Mouse (Mus musculus): ENCODE measurements around the gene Olfr641.

The Olfr641 gene

DNA sequence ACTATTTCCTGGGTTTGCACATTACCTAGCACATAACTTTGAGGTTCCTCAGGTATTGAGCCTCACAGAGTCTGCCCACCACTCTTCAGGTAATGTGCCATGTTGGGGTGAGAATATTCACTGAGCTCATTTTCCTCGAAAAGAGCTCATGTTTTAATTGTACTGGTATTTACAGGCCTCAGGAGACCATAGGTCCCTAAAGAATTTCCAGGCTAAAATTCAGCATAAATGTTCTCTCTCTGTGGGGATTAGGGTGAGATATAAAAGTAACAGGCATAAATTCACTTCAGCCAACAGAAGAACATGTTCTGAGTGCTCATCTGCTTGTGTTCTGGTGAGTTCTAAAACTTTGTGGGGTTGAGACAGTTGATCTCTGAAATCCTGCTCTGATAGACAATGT, at the start of gene Olfr641:
Gene Olfr641 (plus strand): TSS at position 301 of the 400 bp plus-strand sequence.
- DNase-seq, result no peak

DNA sequence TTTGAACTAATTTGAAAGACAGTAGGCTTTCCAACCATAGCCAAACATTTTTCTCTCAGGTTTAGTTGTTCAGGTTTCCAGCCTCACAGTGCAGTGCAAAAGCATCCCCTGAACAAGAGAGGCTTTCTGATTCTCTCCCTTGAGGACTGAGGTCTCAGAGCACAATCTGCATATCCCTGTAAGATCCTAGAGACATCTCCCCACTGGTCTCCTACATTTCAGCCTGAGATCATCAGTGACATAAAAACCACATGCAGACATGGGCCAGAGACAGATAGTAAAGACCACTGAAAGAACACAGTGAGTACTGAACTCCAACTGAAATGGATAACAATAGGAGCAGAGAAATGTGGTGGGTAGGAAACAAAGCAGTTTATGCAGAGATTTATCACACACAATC, 36.8 kb upstream of the Olfr641 start, which contains the start of gene Olfr638:
Gene Olfr638 (plus strand): TSS at position 301 of the 400 bp plus-strand sequence.
- DNase-seq, result no peak

DNA sequence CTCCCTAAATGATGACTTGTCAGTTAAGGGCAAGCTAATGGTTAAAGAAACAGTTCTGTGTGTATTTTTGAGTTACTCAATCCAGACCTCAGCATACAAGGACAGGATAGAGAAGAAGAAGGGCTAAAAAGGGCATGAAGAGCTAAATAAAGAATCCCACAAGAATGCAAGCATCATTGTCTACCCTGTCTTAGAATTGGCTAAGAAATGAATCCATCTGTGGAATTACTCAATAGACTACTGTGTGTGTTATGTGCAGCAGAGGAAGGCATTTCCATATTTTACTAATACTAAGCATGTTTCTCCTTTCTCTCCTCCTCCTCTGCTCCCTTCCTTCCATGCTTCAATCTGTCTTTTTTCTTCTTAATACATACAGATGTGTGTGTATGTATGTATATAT, 36.1 kb upstream of the Olfr641 start:
- no peak for DNase-seq

DNA sequence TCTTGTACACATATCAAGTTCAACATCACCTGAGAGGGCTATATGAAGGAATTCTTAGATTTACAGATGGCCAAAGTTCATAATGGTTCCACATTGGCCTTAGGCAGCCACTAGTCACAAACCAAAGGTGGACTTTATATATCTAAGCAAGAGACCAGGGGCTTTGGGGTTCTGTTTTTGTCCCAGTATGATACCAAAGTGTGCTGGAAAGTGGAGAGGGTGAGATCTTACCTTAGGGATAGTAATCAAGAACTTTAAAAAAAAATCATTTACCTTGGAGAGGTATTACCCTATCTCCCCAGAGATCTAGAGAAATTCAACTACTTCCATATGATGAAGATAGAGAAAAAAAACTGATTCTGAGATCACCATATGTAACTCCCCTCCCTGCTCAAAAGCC, 18.0 kb upstream of the Olfr641 start, which contains the start of gene Olfr639:
Gene Olfr639 (minus strand): TSS at position 101 of the 400 bp plus-strand sequence.
- no peak for DNase-seq

DNA sequence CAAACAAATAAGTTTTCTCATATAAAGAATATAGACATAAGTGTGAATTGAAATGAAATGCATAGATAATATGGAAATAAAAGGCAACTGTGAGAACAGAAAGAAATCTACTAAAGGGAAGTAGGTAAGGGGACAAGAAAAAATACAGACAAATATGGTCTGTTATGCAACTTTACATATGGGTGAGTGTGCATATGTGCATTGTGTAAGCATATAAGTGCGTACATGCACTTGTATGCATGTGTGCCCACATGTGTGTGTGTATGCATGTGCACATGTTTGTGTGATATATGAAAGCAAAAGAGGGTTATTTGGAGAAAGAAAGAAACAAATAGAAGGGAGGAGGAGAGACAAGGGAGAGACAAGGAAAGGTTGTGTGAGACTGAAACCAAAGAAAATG, 16.3 kb upstream of the Olfr641 start:
- DNase-seq, result no peak

DNA sequence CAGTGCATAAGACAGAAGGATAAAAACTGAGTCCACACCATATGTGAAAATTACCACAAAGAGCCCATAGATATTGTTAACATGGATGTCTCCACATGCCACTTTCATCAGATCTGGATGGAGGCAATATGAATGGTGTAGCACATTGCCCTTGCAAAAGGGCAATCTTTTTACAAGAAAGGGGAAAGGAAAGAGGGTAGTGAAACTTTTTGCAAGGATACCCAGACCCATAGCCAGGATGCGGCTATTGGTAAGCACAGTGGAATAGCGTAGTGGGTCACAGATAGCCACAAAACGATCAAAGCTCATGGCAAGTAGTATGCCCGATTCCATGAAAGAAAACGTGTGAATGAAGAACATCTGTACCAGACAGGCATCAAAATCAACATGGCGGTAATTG, 13.6 kb upstream of the Olfr641 start:
- DNase-seq, result no peak

DNA sequence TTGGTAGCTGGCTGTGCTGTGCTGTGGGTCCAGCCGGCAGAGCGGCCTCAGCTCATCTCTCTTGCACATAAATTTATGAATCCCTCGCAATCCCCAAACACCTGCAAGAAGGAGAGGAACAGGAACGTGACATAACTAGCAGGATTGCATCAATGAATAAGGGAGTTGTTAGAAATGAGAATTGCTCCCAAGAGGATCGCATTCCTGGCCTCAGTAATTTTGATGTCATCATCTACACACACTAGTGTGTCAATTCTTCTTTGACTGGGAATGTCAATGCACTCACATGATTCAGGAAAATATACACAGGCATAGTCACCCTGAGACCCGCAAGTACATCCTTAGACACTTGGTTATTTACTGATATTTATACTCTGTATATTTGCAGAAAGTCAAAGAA, 9.8 kb upstream of the Olfr641 start, which contains the start of gene Olfr640:
Gene Olfr640 (minus strand): TSS at position 101 of the 400 bp plus-strand sequence.
- no peak for DNase-seq

DNA sequence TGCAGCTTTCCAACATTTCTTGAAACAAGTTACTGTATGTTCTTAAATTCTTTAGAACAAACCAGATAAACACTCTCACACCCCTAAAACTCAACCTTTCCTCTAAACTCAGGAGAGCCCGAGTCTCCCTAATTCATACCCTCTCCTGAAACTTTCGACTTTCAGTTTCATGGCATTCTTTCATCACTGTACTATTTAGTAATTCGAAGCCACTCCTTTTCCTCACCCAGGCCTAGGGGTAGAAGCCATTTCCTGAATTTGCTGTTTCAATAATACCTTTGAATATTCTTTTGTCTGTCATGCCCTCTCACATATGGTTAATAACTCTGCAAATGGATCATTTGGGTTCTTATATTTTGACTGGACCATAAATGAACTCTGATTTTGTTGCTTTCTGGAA, 8.3 kb upstream of the Olfr641 start:
- DNase-seq, result no peak

DNA sequence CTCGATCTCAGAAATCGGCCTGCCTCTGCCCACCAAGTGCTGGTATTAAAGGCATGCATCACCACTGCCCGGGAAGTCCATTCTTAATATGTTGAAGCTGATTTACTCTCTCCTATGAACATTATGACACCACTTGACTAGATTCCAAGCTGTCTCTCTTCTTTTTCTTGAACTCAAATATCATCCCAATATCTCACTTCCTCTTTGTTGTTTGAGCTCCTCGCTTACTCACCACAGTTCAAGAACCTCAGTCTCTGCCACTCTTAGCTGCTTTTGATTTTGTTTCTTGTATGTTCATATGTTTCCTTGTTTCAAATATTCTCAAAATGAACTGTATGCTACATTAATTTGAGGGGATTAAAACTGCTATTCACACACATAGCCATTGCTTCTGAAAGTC, 15.5 kb downstream of the Olfr641 start:
- DNase-seq, result no peak

DNA sequence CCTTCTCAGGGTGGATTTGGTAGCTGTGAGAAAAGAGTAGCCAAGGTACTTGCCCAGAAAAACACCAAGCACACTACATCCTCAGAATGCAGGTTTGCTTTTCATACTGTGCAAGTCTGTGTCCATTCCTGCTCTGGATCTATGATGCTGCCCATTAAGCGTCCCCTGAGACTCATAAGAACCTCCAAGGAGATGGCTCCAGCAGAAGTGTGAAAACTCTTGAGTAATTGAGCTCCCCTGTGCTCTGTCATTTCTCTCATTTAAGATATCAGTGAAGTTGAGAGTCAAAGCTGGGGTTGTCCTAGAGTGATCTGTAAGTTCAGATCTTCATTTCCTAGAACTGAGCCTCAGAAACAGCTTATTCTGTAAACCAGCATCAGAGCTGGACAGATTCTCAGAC, 17.3 kb downstream of the Olfr641 start, which contains the start of gene Olfr642:
Gene Olfr642 (minus strand): TSS at position 101 of the 400 bp plus-strand sequence.
- no peak for DNase-seq

DNA sequence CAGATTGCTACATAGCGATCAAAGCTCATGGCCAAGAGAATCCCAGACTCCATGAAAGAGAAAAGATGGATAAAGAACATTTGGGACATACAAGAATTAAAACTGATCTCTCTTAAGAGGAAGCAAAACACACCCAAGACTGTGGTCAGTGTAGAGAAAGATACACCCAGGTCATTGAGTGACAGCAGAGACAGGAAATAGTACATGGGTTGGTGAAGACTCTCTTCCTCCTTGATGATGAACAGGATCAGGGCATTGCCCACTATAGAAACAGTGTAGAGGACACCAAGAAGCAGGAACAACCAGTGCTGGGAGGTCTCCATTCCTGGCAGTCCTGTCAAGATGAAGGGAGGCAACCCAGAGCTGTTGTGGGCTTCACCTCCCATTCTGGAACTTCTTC, 24.0 kb downstream of the Olfr641 start:
- DNase-seq, result no peak

DNA sequence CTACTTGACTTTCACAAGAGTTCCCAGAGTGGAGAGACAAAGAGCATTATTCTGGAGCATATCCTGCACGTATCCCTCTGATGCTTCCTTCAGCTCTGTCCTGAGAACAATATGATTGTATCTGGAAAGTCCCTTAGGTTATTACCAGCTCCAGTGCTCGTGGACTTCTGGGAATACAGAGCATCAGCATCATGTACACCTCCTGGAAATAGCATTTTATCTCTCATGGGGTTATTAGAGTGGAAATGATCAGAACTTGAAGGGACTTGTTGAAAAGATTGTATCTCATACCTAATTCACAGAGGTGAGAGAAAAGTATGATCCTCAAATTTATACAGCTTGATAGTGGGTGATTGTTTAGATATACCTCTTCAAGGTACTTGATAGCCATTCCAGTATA, 26.1 kb downstream of the Olfr641 start, which contains the start of gene 4930516K23Rik:
Gene 4930516K23Rik (minus strand): TSS at position 101 of the 400 bp plus-strand sequence.
- no peak for DNase-seq

DNA sequence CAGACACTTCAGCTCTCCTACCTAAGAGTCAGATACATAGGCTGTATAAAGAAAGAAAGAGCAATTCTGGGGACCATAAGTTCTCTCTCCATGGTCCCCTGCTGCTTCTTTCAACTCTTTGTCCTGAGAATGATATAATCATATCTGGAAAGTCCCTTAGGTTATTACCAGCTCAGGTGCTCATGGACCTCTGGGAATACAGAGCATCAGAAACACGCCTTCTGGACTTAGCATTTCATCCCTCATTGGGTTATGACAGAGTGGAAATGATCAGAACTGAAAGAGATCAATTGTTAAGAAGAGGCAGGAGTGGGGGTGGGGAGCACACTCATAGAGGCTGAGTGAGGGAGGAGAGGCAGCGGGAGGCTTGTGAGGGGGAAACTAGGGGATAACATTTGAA, 36.5 kb downstream of the Olfr641 start, which contains the start of gene Olfr644:
Gene Olfr644 (minus strand): TSS at position 101 of the 400 bp plus-strand sequence.
- DNase-seq, result no peak

DNA sequence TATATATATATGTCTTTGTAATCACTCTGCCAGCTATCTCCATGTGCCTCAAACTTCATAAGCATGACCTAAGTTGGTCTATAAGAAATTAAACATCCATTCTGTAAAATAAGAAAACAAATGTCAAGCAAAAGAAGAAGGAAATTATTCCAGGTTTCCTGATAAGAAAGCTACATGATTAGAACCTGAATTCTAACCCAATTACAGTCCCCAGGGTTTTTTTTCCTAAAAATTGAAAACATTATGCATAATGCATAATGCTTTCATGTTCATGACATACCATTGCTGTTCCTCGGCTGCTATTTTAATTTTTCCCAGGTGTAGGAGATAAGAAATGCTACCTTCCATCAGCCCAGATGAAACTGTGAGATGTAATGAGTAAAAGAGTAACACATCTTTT, 50.1 kb downstream of the Olfr641 start, which contains the start of gene Olfr645:
Gene Olfr645 (minus strand): TSS at position 101 of the 400 bp plus-strand sequence.
- no peak for DNase-seq
